Mouse (Mus musculus) liver, embryonic 15.5 days (tissue): Measurements from ENCODE around the gene Tmem117. TPM values are rescaled to one million over a fixed set of nuclear protein-coding genes. Genes with fewer than 3 reads are reported as not detected.

Source experiments
- ATAC-seq: fragments of 200-750 bp; cut with Nextera tagmentation; 2 replicates; pipeline ENCODE4 v1.8.0; 2017; ENCODE audit warnings: moderate number of reproducible peaks, mild to moderate bottlenecking, moderate library complexity; ENCODE audit not compliant: insufficient read depth
- H3K27ac ChIP-seq: fragments of 300-500 bp; sonication (generic); replicated peaks from 2 replicates; pipeline ENCODE4 v1.5.1; 2015; ENCODE audit warnings: mild to moderate bottlenecking, inconsistent platforms
- H3K27me3 ChIP-seq: fragments of 300-500 bp; sonication (generic); 2 replicates; pipeline ENCODE4 v1.6.1; 2015; ENCODE audit warnings: mild to moderate bottlenecking, inconsistent platforms
- H3K36me3 ChIP-seq: fragments of 300-500 bp; sonication (generic); replicated peaks from 2 replicates; pipeline ENCODE4 v1.6.1; 2015; ENCODE audit warnings: moderate library complexity, mild to moderate bottlenecking, inconsistent platforms
- H3K4me1 ChIP-seq: fragments of 300-500 bp; sonication (generic); replicated peaks from 2 replicates; pipeline ENCODE4 v1.6.1; 2015; ENCODE audit warnings: inconsistent platforms
- H3K4me2 ChIP-seq: fragments of 300-500 bp; sonication (generic); 2 replicates; pipeline ENCODE4 v1.6.1; 2015; ENCODE audit warnings: moderate library complexity, mild to moderate bottlenecking, inconsistent platforms
- H3K4me3 ChIP-seq: fragments of 300-500 bp; sonication (generic); replicated peaks from 2 replicates; pipeline ENCODE4 v1.5.1; 2015; ENCODE audit warnings: mild to moderate bottlenecking, inconsistent platforms
- H3K9ac ChIP-seq: fragments of 300-500 bp; sonication (generic); 2 replicates; pipeline ENCODE4 v1.6.1; 2015; ENCODE audit warnings: moderate library complexity, mild to moderate bottlenecking, inconsistent platforms
- H3K9me3 ChIP-seq: fragments of 300-500 bp; sonication (generic); replicated peaks from 2 replicates; pipeline ENCODE4 v1.6.1; 2016; ENCODE audit warnings: inconsistent platforms
- WGBS: fragments of 180-500 bp; shearing (Covaris S2); methylation state at CpG from one replicate; pipeline ENCODE4 v1.1.7; 2015; ENCODE audit warnings: mixed read lengths; ENCODE audit not compliant: insufficient replicate concordance; 5-methylcytosine and 5-hydroxymethylcytosine counted together
- polyA plus RNA-seq: library from polyadenylated mRNA; unstranded; fragments of >200 nt; fragmentation: Nextera tagmentation; extraction: Ambion mirVana; gene quantifications from 2 replicates; pipeline ENCODE4 v1.2.1, GENCODE M21; 2015

Gene Tmem117
- polyA plus RNA-seq, 1 experiment from 2014 or later = 0.30 TPM

DNA sequence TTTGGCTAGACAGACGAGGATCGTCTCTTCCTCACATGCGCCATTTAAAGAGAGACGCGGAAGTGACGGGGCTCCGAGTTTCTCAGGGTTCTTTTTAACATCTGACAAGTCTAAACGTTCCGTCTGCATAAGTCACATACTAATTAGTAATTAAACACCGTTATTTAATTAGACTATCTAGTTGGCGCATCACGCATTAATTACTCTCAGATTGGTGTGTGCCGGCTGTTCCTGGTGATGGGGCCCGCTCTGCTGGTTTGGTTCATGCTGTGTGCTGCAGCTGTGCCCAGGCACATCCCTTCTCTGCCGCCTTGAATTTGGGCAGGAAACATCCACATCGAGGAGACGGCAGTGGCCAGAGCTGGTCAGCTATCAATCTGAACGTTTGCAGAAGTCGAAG, 142.7 kb downstream of the Tmem117 start:
- H3K4me1 ChIP-seq = no peaks in the 10 kb centered on the region
- H3K4me2 ChIP-seq = no peak overlapping the region
- no peaks in the 10 kb centered on the region for H3K9me3 ChIP-seq
- WGBS = 72% methylated on average over 19 of the region's 19 CpGs
- H3K27ac ChIP-seq = no peak overlapping the region
- no peak for ATAC-seq
- no peaks in the 10 kb centered on the region for H3K36me3 ChIP-seq
- H3K9ac ChIP-seq = no peak overlapping the region
- H3K27me3 ChIP-seq = no peaks in the 10 kb centered on the region
- no peak overlapping the region for H3K4me3 ChIP-seq

DNA sequence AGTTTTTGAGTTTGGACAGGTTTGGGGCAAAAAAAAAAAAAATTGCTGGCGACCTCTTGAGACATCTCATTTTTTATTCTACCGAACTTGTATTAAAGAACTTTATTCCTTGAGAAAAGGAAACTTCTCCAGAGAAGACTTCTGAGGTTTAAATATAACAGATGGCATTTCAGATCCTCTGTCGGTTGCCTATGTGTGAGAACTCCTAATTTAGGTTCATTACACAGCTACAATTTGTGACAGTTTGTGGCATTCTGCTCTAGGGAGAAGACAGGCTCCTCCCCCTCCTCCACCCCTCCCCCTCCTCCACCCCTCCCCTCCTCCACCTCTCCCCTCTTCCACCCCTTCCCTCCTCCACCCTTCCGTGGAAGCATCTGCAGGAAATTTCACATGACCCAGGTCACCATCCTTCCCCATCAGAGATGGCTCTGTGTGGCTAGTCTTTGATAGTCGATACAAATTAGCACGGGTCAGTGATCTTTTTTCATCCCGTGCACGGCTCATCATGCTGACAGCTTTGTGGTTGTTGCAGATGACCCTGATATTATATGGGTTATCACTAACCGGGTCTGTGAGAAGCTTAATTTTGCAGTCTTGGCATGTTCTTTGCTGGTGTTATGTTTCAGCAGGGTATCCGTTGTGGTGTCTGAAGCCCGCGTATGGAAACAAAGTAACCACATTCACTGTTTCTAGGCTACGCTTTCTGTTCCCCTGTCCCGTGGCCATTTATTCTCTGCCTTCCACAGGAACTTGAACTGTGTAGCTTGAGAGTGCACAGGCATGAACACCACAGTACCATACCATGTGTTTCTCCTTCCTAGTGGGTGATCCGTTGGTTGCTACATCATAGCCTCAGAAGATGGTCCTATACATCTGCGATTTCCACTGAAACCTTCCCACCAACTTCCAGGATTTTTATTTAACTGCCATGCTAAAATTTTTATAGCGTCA, 147.4 kb downstream of the Tmem117 start:
- no peak for ATAC-seq
- Histone ChIP-seq H3K27ac (no peak overlapping the region), H3K4me2 (no peak overlapping the region), H3K9me3 (no peaks in the 10 kb centered on the region), H3K9ac (no peak overlapping the region), H3K4me3 (no peak overlapping the region), H3K27me3 (no peaks in the 10 kb centered on the region), H3K36me3 (no peaks in the 10 kb centered on the region), H3K4me1 (no peaks in the 10 kb centered on the region)
- 66% methylated on average over 17 of the region's 17 CpGs for WGBS

DNA sequence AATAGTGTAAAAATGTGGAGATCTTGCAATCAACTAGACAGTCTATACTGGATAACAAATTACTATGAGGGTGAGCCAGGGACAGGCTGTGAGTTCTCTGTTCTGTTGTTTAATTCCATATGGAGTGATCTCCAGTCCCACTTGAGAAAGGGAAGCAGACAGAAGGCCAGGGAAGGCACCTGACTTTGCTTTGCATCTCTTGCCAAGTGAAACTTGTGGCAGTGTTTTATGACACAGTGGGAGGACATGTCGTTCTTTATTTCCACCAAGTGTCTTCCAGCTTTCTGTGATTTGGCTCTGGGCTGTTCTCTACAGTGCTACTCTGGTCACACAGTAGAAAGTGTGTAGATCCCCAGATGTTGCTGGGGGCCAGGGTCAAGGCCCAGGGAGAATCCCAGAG, 152.5 kb downstream of the Tmem117 start:
- Histone ChIP-seq H3K27ac (no peak overlapping the region), H3K9ac (no peak overlapping the region), H3K4me3 (no peak overlapping the region), H3K4me1 (no peaks in the 10 kb centered on the region), H3K4me2 (no peak overlapping the region), H3K36me3 (no peaks in the 10 kb centered on the region), H3K27me3 (no peaks in the 10 kb centered on the region), H3K9me3 (no peaks in the 10 kb centered on the region)
- WGBS = 50% methylated on average over 1 of the region's 1 CpGs
- no peak for ATAC-seq

DNA sequence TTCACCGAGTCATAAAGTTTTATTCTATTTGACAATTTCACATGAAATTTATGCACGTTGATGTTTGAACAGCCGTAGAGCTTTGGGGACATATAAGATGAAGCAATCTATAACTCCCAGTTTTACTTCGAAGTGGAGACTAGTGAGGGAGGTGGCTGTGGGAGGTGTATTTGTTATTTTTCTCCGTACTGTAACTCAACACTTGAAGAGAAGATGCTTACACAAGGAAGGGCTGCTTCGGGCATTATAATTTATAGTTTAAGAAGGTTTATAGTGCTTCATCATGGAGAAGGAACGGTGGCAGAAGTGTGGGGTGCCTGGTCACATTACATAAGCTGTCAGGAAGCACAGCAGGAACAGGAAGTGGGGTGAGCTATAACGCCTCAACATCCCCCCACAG, 164.4 kb downstream of the Tmem117 start:
- ATAC-seq = no peak
- no peak overlapping the region for H3K9ac ChIP-seq
- H3K9me3 ChIP-seq = no peaks in the 10 kb centered on the region
- no peaks in the 10 kb centered on the region for H3K36me3 ChIP-seq
- H3K4me3 ChIP-seq = no peak overlapping the region
- H3K4me2 ChIP-seq = no peak overlapping the region
- H3K4me1 ChIP-seq = no peaks in the 10 kb centered on the region
- WGBS = 61% methylated on average over 8 of the region's 8 CpGs
- H3K27me3 ChIP-seq = no peaks in the 10 kb centered on the region
- H3K27ac ChIP-seq = no peak overlapping the region

DNA sequence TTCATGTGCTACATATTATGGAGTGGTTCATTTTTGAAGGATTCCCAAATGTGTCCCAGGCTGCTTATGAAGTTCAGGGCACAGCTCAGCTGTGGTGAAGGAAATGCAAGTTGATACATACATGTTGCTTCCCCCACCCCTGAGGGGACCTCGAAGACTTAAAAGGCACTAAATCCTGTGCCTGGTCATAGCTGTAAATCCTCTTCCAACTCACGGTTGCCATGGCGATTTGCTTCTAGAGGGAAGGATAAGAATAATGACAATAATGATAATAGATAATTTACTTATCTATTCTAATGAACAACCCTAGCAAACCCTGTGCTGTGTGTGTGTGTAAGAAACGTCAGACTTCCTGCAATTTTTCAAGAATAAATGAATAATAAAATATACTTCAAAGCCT, 166.5 kb downstream of the Tmem117 start:
- H3K27me3 ChIP-seq = no peaks in the 10 kb centered on the region
- no peak overlapping the region for H3K4me3 ChIP-seq
- no peak for ATAC-seq
- H3K4me1 ChIP-seq = no peaks in the 10 kb centered on the region
- no peak overlapping the region for H3K4me2 ChIP-seq
- H3K36me3 ChIP-seq = no peaks in the 10 kb centered on the region
- no peak overlapping the region for H3K9ac ChIP-seq
- H3K27ac ChIP-seq = no peak overlapping the region
- WGBS = 52% methylated on average over 4 of the region's 4 CpGs
- no peaks in the 10 kb centered on the region for H3K9me3 ChIP-seq

DNA sequence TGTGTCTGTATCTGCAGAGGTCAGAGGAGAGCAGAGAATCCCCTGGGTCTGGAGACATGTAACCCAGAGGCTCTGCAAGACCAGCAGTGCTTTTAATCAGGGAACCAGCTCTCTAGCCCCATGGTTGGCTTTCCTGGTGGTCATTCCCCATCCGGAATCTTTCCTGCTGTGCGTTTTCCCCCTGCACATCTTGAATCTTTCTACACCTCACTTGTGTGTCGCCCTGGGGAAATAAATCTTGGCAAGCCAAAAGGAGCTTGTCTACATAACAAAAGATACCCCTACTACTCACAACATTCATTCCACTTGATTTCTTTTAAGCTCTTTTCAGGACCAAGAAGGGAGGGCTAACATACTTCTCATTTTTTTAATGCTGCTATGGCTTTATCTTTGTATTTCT, 169.2 kb downstream of the Tmem117 start:
- Histone ChIP-seq H3K4me2 (no peak overlapping the region), H3K9ac (no peak overlapping the region), H3K4me1 (no peaks in the 10 kb centered on the region), H3K9me3 (no peaks in the 10 kb centered on the region), H3K36me3 (no peaks in the 10 kb centered on the region), H3K4me3 (no peak overlapping the region), H3K27me3 (no peaks in the 10 kb centered on the region), H3K27ac (no peak overlapping the region)
- ATAC-seq = no peak
- 53% methylated on average over 3 of the region's 3 CpGs for WGBS

DNA sequence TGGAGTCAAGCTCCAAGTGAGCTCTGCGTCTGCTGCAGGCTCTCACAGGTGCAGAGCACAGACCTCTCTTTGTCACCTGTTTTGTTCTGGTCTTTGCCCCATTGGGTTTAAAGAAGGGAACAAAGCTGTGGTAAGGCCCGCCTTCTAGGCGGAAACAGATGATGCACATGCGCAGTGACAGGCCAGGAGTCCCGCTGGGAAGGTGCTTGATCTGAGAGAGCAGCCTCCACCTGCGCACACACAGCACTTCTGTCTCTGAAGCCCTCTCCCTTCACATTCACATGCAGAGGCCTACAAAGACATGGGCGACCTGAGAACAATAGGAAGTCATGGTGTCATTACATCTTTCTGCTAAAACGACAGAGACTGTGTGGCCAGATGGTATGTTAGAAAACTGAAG, 172.4 kb downstream of the Tmem117 start:
- Histone ChIP-seq H3K4me1 (no peaks in the 10 kb centered on the region), H3K9ac (no peak overlapping the region), H3K27ac (no peak overlapping the region), H3K4me3 (no peak overlapping the region), H3K9me3 (no peaks in the 10 kb centered on the region), H3K36me3 (no peaks in the 10 kb centered on the region), H3K27me3 (no peaks in the 10 kb centered on the region), H3K4me2 (no peak overlapping the region)
- 66% methylated on average over 8 of the region's 8 CpGs for WGBS
- no peak for ATAC-seq

DNA sequence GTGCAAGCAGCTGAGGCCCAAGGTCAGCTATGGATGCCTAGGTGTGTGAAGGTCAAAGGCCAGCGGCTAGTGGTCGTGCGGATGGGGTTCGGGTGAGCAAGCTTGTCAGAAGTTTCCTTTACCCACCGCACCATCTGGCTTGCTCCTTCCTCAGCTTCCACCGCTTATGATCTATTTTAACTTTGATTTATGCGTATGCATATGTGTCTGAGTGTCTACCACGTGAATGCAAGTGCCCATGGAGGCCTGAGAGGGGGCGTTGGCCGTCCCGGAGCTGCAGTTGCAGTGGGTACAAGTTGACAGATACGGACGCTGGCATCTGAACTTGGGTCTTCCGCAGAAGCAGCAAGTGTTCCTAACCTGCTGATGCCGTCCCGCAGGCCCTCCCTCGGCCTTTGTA, 173.8 kb downstream of the Tmem117 start:
- no peaks in the 10 kb centered on the region for H3K27me3 ChIP-seq

DNA sequence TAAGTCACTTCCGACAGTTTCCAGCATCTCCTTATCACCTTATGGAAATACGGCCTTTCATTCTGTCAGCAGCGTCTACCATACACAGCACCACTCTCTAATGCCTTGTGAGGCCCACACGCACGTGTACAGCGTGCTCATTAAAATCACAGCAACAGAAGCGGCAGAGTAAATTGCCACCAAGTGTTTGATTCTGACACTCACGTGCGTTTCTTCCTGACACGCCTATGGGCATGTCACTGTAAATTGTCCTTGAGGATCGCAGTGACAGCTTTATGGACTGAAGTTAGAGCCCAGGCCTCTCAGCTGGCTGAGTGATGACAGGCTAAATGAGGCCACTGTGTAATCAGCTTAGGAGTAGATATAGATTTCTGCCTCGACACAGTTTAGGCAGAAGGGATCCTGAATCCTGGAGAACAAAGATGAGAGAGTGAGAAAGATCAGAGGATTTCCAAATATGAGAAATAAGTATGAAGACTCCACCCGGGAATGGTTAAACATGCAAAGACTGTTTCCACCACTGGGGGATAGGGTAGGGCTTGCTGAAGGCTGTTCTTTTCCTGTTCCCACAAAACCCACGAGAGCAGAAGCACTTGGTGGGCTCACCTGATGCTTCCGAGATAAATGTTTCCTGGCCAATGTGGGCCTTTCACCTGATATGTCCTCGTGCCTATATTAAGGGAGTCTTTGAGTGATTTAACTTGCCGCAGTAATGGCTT, 174.8 kb downstream of the Tmem117 start:
- 44% methylated on average over 17 of the region's 17 CpGs for WGBS
- ATAC-seq = no peak

More for the DNA sequence above, 173.8 kb downstream of the Tmem117 start:
- 72% methylated on average over 17 of the region's 17 CpGs for WGBS
- H3K4me1 ChIP-seq = no peaks in the 10 kb centered on the region
- no peak overlapping the region for H3K4me2 ChIP-seq
- H3K36me3 ChIP-seq = no peaks in the 10 kb centered on the region
- H3K4me3 ChIP-seq = no peak overlapping the region
- H3K9me3 ChIP-seq = no peaks in the 10 kb centered on the region
- no peak for ATAC-seq
- H3K27ac ChIP-seq = no peak overlapping the region
- no peak overlapping the region for H3K9ac ChIP-seq

DNA sequence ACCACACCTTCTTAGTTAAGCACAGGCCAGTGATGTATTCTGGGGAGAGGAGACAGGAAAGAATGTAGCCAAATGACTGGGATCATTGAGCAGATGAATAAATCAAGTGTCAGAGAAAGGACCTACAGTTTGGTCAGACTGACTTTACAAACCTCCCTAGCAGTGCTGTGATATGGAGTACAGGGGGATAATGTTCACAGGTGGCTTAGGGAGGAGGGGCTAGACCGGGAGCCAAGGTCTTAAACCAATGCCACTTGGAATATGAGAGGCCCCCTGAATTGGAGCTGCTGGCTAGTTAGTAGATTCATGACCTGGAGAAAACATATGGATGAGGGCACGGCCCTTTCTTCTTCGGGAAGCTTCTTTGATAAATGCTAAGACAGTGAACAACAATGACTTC, 177.0 kb downstream of the Tmem117 start:
- WGBS = 60% methylated on average over 3 of the region's 3 CpGs
- no peak overlapping the region for H3K27ac ChIP-seq
- no peak overlapping the region for H3K4me3 ChIP-seq
- no peak for ATAC-seq
- no peaks in the 10 kb centered on the region for H3K27me3 ChIP-seq
- H3K9me3 ChIP-seq = no peaks in the 10 kb centered on the region
- H3K4me1 ChIP-seq = no peaks in the 10 kb centered on the region
- H3K4me2 ChIP-seq = no peak overlapping the region
- H3K36me3 ChIP-seq = no peaks in the 10 kb centered on the region
- H3K9ac ChIP-seq = no peak overlapping the region

More for the DNA sequence above, 174.8 kb downstream of the Tmem117 start:
- Histone ChIP-seq H3K9ac (no peak overlapping the region), H3K4me2 (no peak overlapping the region), H3K9me3 (no peaks in the 10 kb centered on the region), H3K36me3 (no peaks in the 10 kb centered on the region), H3K4me3 (no peak overlapping the region), H3K27me3 (no peaks in the 10 kb centered on the region), H3K4me1 (no peaks in the 10 kb centered on the region), H3K27ac (no peak overlapping the region)

DNA sequence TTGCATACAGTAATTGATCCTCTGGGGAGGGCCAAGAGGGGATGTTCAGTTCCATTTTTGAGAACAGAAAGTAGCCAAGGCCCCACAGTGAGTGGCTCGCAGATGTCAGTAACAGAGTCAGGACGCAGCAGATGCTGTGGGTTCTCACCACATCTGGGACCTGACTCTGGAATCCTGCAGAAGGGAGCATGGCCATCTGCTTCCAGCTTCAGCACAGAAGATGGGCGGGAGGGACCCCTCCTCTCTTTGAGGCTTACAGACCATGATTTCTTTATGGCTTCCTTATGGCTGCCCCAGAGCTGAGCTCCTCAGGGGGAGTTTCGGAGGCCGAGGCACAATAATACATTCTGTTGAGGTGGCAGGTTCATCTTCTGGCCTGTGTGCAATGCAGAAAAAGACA, 182.5 kb downstream of the Tmem117 start:
- Histone ChIP-seq H3K9ac (no peak overlapping the region), H3K9me3 (no peaks in the 10 kb centered on the region), H3K4me1 (no peaks in the 10 kb centered on the region), H3K36me3 (no peaks in the 10 kb centered on the region), H3K27ac (no peak overlapping the region), H3K4me3 (no peak overlapping the region), H3K27me3 (no peaks in the 10 kb centered on the region), H3K4me2 (no peak overlapping the region)
- WGBS = 53% methylated on average over 5 of the region's 5 CpGs
- ATAC-seq = no peak
